Mouse (Mus musculus) small intestine, adult 10 weeks (tissue): ENCODE data around the gene Lamp5. TPM values are rescaled to one million over a fixed set of nuclear protein-coding genes. Genes with fewer than 3 reads are reported as not detected.

Experiments
- polyA plus RNA-seq: library from polyadenylated mRNA; stranded (reverse); fragments of 350-450 nt; fragmentation: Illumina TruSeq; extraction: RNeasy Lipid Tissue Mini Kit (QIAGEN cat#74804); gene quantifications from one replicate; pipeline ENCODE4 v1.2.3, GENCODE M21; 2014; ENCODE audit warnings: low replicate concordance

The Lamp5 gene
- not detected for polyA plus RNA-seq

GRCm38 (mm10) chr2:136051688-136052289 lies at the start of gene Lamp5:
Gene Lamp5, plus strand, starts transcription at chr2:136052239.

